1 mouse cellular context compared by ENCODE assay signal in the genomic region with DNA sequence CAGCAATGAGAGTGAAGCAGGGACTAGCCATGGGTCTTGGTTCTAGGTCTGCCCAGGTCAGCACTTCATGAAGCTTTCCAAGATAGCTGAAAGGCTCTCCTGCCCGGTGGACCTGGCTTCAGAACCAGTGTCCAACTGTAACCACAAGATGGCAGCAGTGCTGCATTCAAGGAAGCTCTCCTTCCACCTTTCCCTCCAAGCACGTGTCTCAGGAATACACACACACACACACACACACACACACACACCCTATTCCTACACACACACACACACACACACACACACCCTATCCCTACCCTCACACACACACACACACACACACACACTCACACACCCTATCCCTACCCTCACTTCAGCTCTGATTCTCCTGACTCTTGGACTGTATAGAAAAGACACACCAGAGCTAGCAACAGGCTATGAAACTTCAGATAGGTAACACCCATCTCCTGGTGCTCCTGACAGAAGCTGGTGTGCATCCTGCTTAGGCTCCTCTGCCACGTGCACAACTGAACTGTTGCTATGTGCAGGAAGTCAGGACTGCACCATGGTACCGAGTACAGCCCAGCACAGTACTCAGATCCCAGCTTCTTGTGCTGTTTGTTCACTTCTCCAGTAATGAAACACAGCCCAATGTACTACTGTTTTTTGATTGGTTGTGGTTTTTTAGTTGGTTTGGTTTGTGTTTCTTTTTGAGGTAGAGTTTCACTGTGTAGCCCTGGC.
A peak's percentile ranks its signal among the peaks of the same experiment; 100 is the strongest.
TF ChIP-seq lines count a peak whose summit lies in the region.

No protein-coding gene starts in this region.

TF ChIP-seq in CH12.LX, 34 proteins besides CTCF, POLR2A, EP300 and RAD21 (continued from another document):
- peak; percentile 77 for TF ChIP-seq SIN3A (IDR thresholded peaks at IDR 0.05; ENCODE audit: low read length)
- peak; percentile 90 for TF ChIP-seq SMC3 (IDR thresholded peaks at IDR 0.05; ENCODE audit: low read depth, low read length)
- no peak for TF ChIP-seq CHD2 (IDR thresholded peaks at IDR 0.05; ENCODE audit: low read length)
- no peak; the same call in 1 of the 2 replicates for TF ChIP-seq JUND (conservative IDR thresholded peaks at IDR 0.05; ENCODE audit: low read depth, low read length)
- TF ChIP-seq E2F4 (IDR thresholded peaks at IDR 0.05; ENCODE audit: insufficient replicate concordance, low read depth, low read length) = no peak
- no peak for TF ChIP-seq ELF1 (IDR thresholded peaks at IDR 0.05; ENCODE audit: low read depth, low read length)
- no peak for TF ChIP-seq CHD1 (IDR thresholded peaks at IDR 0.05; ENCODE audit: low read depth, low read length)
- no peak for TF ChIP-seq USF1 (IDR thresholded peaks at IDR 0.05; ENCODE audit: low read depth, low read length)
- TF ChIP-seq PAX5 (IDR thresholded peaks at IDR 0.05; ENCODE audit: low read length) = no peak
- TF ChIP-seq TBP (conservative IDR thresholded peaks at IDR 0.05; ENCODE audit: low read depth, low read length) = no peak
- TF ChIP-seq MEF2A (IDR thresholded peaks at IDR 0.05; ENCODE audit: borderline replicate concordance, low read depth, low read length) = no peak
- TF ChIP-seq MAX (IDR thresholded peaks at IDR 0.05; ENCODE audit: low read length) = peak; percentile 96
- TF ChIP-seq ZMIZ1 (IDR thresholded peaks at IDR 0.05; ENCODE audit: low read depth, low read length) = no peak
- no peak for TF ChIP-seq ETS1 (conservative IDR thresholded peaks at IDR 0.05; ENCODE audit: low read depth, low read length)
- peak; percentile 53 for TF ChIP-seq ZC3H11A (IDR thresholded peaks at IDR 0.05; ENCODE audit: low read depth, low read length)
- TF ChIP-seq GABPA (IDR thresholded peaks at IDR 0.05; ENCODE audit: insufficient replicate concordance, low read depth, low read length) = no peak
- TF ChIP-seq NELFE (IDR thresholded peaks at IDR 0.05; ENCODE audit: low read depth, low read length) = peak; percentile 49; the same call in 1 of the 2 replicates
TF ChIP-seq in CH12.LX: peak in this region for 12.
